Mouse (Mus musculus) myocyte (in vitro differentiated cells): ENCODE measurements at regions not wholly inside any gene's neighbourhood (a gene's known extent, or its start where the extent isn't known, plus 50 kb on each side); places are given as distances from the start of the nearest gene placed in this dataset.

ENCODE experiments used
- H3K27me3 ChIP-seq: one replicate; pipeline ENCODE4 v1.6.1; 2011; ENCODE audit not compliant: control insufficient read depth, insufficient read depth, insufficient read length
- H3K36me3 ChIP-seq: one replicate; pipeline ENCODE4 v1.6.1; 2011; ENCODE audit not compliant: control insufficient read depth, insufficient read depth
- H3K4me2 ChIP-seq: one replicate; pipeline ENCODE4 v1.6.1; 2011; ENCODE audit warnings: low read depth, control low read depth
- H3K4me3 ChIP-seq: one replicate; pipeline ENCODE4 v1.5.1; 2011; ENCODE audit warnings: mild to moderate bottlenecking, control low read depth, moderate library complexity
- H3K79me2 ChIP-seq: one replicate; pipeline ENCODE4 v1.6.1; 2011; ENCODE audit not compliant: control insufficient read depth, insufficient read depth
- H3ac ChIP-seq: one replicate; pipeline ENCODE4 v1.6.1; 2011; ENCODE audit not compliant: control insufficient read depth, insufficient read length
- CEBPB ChIP-seq: IDR thresholded peaks from 2 replicates; pipeline ENCODE4 v1.6.1; 2011; ENCODE audit warnings: mild to moderate bottlenecking, moderate library complexity; ENCODE audit not compliant: poor library complexity, insufficient read depth, severe bottlenecking
- E2F4 ChIP-seq: IDR thresholded peaks from one replicate; pipeline ENCODE4 v1.6.1; 2011; ENCODE audit warnings: mild to moderate bottlenecking, control low read depth, moderate library complexity; ENCODE audit not compliant: insufficient read depth
- MAX ChIP-seq: IDR thresholded peaks from one replicate; pipeline ENCODE4 v1.6.1; 2011; ENCODE audit warnings: low read depth, mild to moderate bottlenecking, control low read depth
- MYOD1 ChIP-seq, 3 experiments: IDR thresholded peaks; one replicate each; pipeline ENCODE4 v1.6.1; 2011; ENCODE audit warnings: control low read depth in 2 of 3, low read depth in 2 of 3, mild to moderate bottlenecking in 2 of 3, moderate library complexity in 1 of 3; ENCODE audit not compliant: insufficient read length in 2 of 3, control insufficient read depth in 1 of 3
- MYOG ChIP-seq, 3 experiments: IDR thresholded peaks; one replicate each; pipeline ENCODE4 v1.6.1; 2011; ENCODE audit warnings: control low read depth in 2 of 3, low read depth in 2 of 3, mild to moderate bottlenecking in 2 of 3; ENCODE audit not compliant: insufficient read length in 2 of 3, control insufficient read depth in 1 of 3, insufficient read depth in 1 of 3
- POLR2A ChIP-seq: IDR thresholded peaks from one replicate; pipeline ENCODE4 v1.6.1; 2011; ENCODE audit warnings: low read depth, mild to moderate bottlenecking, control low read depth, moderate library complexity; ENCODE audit not compliant: insufficient read length
- POLR2AphosphoS2 ChIP-seq: IDR thresholded peaks from one replicate; pipeline ENCODE4 v1.6.1; 2011; ENCODE audit warnings: low read depth, control low read depth; ENCODE audit not compliant: insufficient read length
- REST ChIP-seq: IDR thresholded peaks from one replicate; pipeline ENCODE4 v1.6.1; 2011; ENCODE audit warnings: mild to moderate bottlenecking, control low read depth, moderate library complexity; ENCODE audit not compliant: insufficient read depth, insufficient read length
- SRF ChIP-seq: IDR thresholded peaks from one replicate; pipeline ENCODE4 v1.6.1; 2011; ENCODE audit warnings: low read depth; ENCODE audit not compliant: control insufficient read depth, insufficient read length
- TCF12 ChIP-seq: IDR thresholded peaks from one replicate; pipeline ENCODE4 v1.6.1; 2011; ENCODE audit warnings: mild to moderate bottlenecking, control low read depth; ENCODE audit not compliant: poor library complexity, insufficient read depth, severe bottlenecking
- TCF3 ChIP-seq: IDR thresholded peaks from one replicate; pipeline ENCODE4 v1.6.1; 2011; ENCODE audit warnings: low read depth, control low read depth; ENCODE audit not compliant: insufficient read length
- USF1 ChIP-seq: IDR thresholded peaks from one replicate; pipeline ENCODE4 v1.6.1; 2011; ENCODE audit warnings: low read depth, mild to moderate bottlenecking, control low read depth, moderate library complexity

DNA sequence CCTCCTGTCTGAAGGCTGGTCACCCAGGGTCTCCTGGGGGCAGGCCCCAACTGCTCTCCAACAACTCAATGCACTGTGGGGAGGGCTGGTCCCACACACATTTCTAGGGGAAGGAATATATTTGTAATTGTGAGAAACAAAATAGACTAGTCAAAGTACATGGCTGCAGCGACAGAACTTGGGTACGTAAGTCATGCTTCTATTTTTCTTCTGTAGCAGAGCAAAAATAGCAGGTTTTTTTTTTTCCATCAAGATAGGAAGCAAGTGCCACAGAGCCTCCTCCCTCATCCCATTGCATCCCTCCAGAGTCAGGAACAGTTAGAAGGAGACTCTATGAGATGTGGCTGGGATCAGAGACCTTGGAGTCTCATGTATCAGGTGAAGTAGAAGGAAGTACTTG, 124.9 kb upstream of the Tnr start:
- H3K4me3 ChIP-seq, result no peak overlapping the region
- TF ChIP-seq REST, result no peak
- H3K4me2 ChIP-seq, result no peak overlapping the region
- no peaks in the 10 kb centered on the region for H3K79me2 ChIP-seq
- no peaks in the 10 kb centered on the region for H3K36me3 ChIP-seq
- no peak overlapping the region for H3ac ChIP-seq
- H3K27me3 ChIP-seq, result no peaks in the 10 kb centered on the region

DNA sequence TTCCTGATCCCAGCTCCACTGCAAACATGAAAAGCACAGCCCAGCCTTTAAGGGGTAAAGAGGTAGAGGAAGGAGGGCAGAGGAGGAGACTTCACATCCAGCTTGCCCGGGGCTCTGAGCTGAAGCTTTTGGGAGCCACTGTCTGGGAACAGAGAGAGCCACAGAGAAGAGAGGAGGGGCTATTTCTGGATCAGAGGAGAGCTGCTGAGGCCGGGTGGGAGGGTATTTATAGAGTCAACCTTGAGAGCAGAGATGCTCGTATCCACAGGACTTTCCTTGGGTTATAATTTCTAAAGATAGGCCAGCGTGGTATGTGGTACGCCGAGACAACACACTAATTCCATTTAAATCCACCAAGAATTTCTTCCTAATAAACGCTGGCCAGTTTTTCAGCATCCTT, 117.3 kb upstream of the Tnr start:
- Histone ChIP-seq H3K4me2 (no peak overlapping the region), H3K4me3 (no peak overlapping the region)

DNA sequence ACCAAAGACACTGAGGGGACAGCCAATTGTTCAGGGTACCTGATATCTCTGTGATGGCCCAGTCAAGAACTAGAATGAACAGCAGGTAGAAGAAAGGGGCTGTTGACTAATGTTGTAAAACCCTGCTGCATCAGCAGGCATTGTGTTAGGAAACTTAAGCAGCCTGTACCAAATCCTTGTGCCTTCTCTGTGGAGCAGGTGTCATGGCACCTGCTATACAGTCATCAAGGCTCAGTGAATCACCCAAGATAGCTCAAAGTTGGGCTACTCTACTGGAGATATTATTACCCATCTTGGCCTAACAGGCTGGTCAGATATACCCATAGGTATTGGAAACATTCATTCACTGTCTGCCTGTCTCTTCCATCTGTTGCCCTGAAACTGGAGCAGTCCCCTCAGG, 116.8 kb upstream of the Tnr start:
- no peak overlapping the region for H3ac ChIP-seq
- H3K4me2 ChIP-seq, result no peak overlapping the region
- H3K4me3 ChIP-seq, result no peak overlapping the region
- TF ChIP-seq MYOG (IDR thresholded peaks at IDR 0.05; ENCODE audit: control insufficient read depth in 1 of 3, insufficient read depth in 1 of 3, insufficient read length in 2 of 3, low read depth in 2 of 3) (no peak), MYOD1 (IDR thresholded peaks at IDR 0.05; ENCODE audit: control insufficient read depth in 1 of 3, insufficient read length in 2 of 3, low read depth in 2 of 3) (peak in 2 of 3 experiments; percentile 54)
- no peaks in the 10 kb centered on the region for H3K36me3 ChIP-seq
- no peaks in the 10 kb centered on the region for H3K79me2 ChIP-seq
- H3K27me3 ChIP-seq, result peaks cover 5% of the 10 kb centered on the region

More for the DNA sequence above, 117.3 kb upstream of the Tnr start:
- H3K36me3 ChIP-seq, result no peaks in the 10 kb centered on the region
- no peaks in the 10 kb centered on the region for H3K79me2 ChIP-seq
- H3K27me3 ChIP-seq, result peaks cover 5% of the 10 kb centered on the region
- H3ac ChIP-seq, result no peak overlapping the region
- no peak for TF ChIP-seq SRF
- TF ChIP-seq TCF12, result no peak
- no peak for TF ChIP-seq REST
- TF ChIP-seq MYOG (IDR thresholded peaks at IDR 0.05; ENCODE audit: control insufficient read depth in 1 of 3, insufficient read depth in 1 of 3, insufficient read length in 2 of 3, low read depth in 2 of 3), result no peak

DNA sequence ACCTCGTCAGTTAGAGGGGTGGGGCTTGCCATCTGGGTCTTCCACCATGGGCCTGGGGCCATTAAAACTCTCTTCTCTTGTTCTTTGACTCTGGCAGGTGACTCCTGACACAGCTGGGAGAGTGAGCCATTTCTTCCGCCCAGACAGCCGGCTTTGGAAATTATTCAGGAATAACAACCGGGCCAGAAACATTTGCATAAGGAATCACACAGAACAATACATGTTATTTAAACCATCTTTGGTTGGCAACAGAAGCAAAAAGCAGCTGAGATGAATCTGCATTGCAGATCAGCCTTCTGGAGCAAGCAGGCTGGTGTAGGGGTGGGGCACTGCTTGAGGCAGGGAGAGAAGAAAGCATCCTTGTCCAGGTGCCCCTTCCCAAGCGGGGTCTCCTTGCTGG, 110.2 kb upstream of the Tnr start:
- TF ChIP-seq POLR2A (no peak), REST (no peak), SRF (no peak), MAX (no peak), TCF12 (no peak), MYOG (IDR thresholded peaks at IDR 0.05; ENCODE audit: control insufficient read depth in 1 of 3, insufficient read depth in 1 of 3, insufficient read length in 2 of 3, low read depth in 2 of 3) (no peak), POLR2AphosphoS2 (no peak), TCF3 (no peak), MYOD1 (IDR thresholded peaks at IDR 0.05; ENCODE audit: control insufficient read depth in 1 of 3, insufficient read length in 2 of 3, low read depth in 2 of 3) (no peak), USF1 (no peak), CEBPB (no peak), E2F4 (no peak)

DNA sequence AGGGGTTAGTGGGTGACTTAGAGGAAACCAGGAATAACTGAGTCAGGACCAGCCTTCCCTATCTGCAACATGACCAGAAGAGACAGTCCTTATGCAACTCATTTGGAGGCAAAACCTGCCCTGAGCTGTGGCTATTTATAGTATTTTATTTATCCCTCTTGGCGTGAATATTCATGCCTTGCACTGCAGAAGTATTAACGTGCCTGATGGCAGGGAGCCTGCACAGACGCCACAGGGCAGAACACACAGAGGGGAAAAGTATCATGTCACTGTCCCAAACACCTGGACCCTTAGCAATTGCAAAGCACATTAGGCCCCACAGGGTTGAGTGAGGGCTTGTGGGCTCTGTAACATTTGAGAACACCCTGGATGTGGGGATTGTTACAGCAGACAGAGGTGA, 107.9 kb upstream of the Tnr start:
- H3K27me3 ChIP-seq, result no peaks in the 10 kb centered on the region
- no peaks in the 10 kb centered on the region for H3K36me3 ChIP-seq
- no peak for TF ChIP-seq SRF
- no peak for TF ChIP-seq TCF12
- no peak for TF ChIP-seq MYOG (IDR thresholded peaks at IDR 0.05; ENCODE audit: control insufficient read depth in 1 of 3, insufficient read depth in 1 of 3, insufficient read length in 2 of 3, low read depth in 2 of 3)
- no peak for TF ChIP-seq MYOD1 (IDR thresholded peaks at IDR 0.05; ENCODE audit: control insufficient read depth in 1 of 3, insufficient read length in 2 of 3, low read depth in 2 of 3)
- TF ChIP-seq TCF3, result no peak
- TF ChIP-seq E2F4, result no peak
- no peak for TF ChIP-seq CEBPB
- no peak for TF ChIP-seq MAX
- TF ChIP-seq REST, result no peak
- TF ChIP-seq POLR2AphosphoS2, result no peak
- TF ChIP-seq USF1, result no peak
- no peak for TF ChIP-seq POLR2A
- no peak overlapping the region for H3K4me2 ChIP-seq
- no peaks in the 10 kb centered on the region for H3K79me2 ChIP-seq
- H3ac ChIP-seq, result no peak overlapping the region
- no peak overlapping the region for H3K4me3 ChIP-seq

More for the DNA sequence above, 110.2 kb upstream of the Tnr start:
- H3K4me2 ChIP-seq, result no peak overlapping the region
- no peak overlapping the region for H3ac ChIP-seq
- H3K4me3 ChIP-seq, result no peak overlapping the region
- H3K36me3 ChIP-seq, result no peaks in the 10 kb centered on the region
- H3K27me3 ChIP-seq, result peaks cover 5% of the 10 kb centered on the region
- H3K79me2 ChIP-seq, result no peaks in the 10 kb centered on the region
